Mouse (Mus musculus) midbrain, embryonic 11.5 days (tissue): ENCODE results near the gene Dtd1. TPM values are rescaled to one million over a fixed set of nuclear protein-coding genes. Genes with fewer than 3 reads are reported as not detected.

Experiments
- ATAC-seq: fragments of 200-750 bp; cut with Nextera tagmentation; 2 replicates; pipeline ENCODE4 v1.8.0; 2017; ENCODE audit warnings: moderate TSS enrichment, moderate library complexity; ENCODE audit not compliant: low FRiP score
- DNase-seq: peaks from one replicate; pipeline ENCODE4 v3.0.0; 2015; ENCODE audit warnings: low spot score; ENCODE audit errors: missing footprints
- H3K27ac ChIP-seq: fragments of 300-500 bp; sonication (generic); 2 replicates; pipeline ENCODE4 v1.5.1; 2014; ENCODE audit warnings: low read depth, low read length
- H3K27me3 ChIP-seq: fragments of 300-500 bp; sonication (generic); 2 replicates; pipeline ENCODE4 v1.6.1; 2014; ENCODE audit warnings: mild to moderate bottlenecking, low read length, moderate library complexity, mixed read lengths; ENCODE audit not compliant: control insufficient read depth, insufficient read depth
- H3K36me3 ChIP-seq: fragments of 300-500 bp; sonication (generic); 2 replicates; pipeline ENCODE4 v1.6.1; 2014; ENCODE audit warnings: mild to moderate bottlenecking, low read length, moderate library complexity, mixed read lengths; ENCODE audit not compliant: control insufficient read depth, insufficient read depth
- H3K4me1 ChIP-seq: fragments of 300-500 bp; sonication (generic); 2 replicates; pipeline ENCODE4 v1.6.1; 2014; ENCODE audit warnings: low read length; ENCODE audit not compliant: control insufficient read depth, insufficient read depth
- H3K4me2 ChIP-seq: fragments of 300-500 bp; sonication (generic); 2 replicates; pipeline ENCODE4 v1.6.1; 2014; ENCODE audit warnings: mild to moderate bottlenecking, moderate library complexity
- H3K4me3 ChIP-seq: fragments of 300-500 bp; sonication (generic); 2 replicates; pipeline ENCODE4 v1.5.1; 2014; ENCODE audit warnings: low read depth, low read length
- H3K9ac ChIP-seq: fragments of 300-500 bp; sonication (generic); 2 replicates; pipeline ENCODE4 v1.6.1; 2014; ENCODE audit warnings: low read length
- H3K9me3 ChIP-seq: fragments of 300-500 bp; sonication (generic); 2 replicates; pipeline ENCODE4 v1.6.1; 2016; ENCODE audit warnings: low read length; ENCODE audit not compliant: control insufficient read depth
- WGBS: fragments of 180-500 bp; shearing (Covaris S2); extraction: QIAGEN DNeasy Blood & Tissue Kit; methylation state at CpG from one replicate; pipeline ENCODE4 v1.1.7; 2014; 5-methylcytosine and 5-hydroxymethylcytosine counted together
- polyA plus RNA-seq: library from polyadenylated mRNA; unstranded; fragments of >200 nt; fragmentation: Nextera tagmentation; extraction: Ambion mirVana; gene quantifications from 2 replicates; pipeline ENCODE4 v1.2.1, GENCODE M21; 2014

Dtd1 gene
- polyA plus RNA-seq, 1 experiment from 2014 or later, result 36.4 TPM

GRCm38 (mm10) chr2:144716248-144716647 lies 116.6 kb downstream of the Dtd1 start:
- H3K4me3 ChIP-seq, result no peak overlapping the region
- no peak overlapping the region for H3K27ac ChIP-seq
- no peaks in the 10 kb centered on the region for H3K27me3 ChIP-seq
- H3K36me3 ChIP-seq, result no peaks in the 10 kb centered on the region
- ATAC-seq, result no peak
- WGBS, result 90% methylated on average over 5 of the region's 5 CpGs
- H3K9ac ChIP-seq, result no peak overlapping the region
- H3K4me2 ChIP-seq, result no peak overlapping the region
- peaks cover 4% of the 10 kb centered on the region for H3K4me1 ChIP-seq
- no peaks in the 10 kb centered on the region for H3K9me3 ChIP-seq
- DNase-seq, result no peak

- Histone ChIP-seq H3K9me3 (no peaks in the 10 kb centered on the region), H3K36me3 (no peaks in the 10 kb centered on the region), H3K4me1 (peaks cover 4% of the 10 kb centered on the region), H3K9ac (no peak overlapping the region), H3K27me3 (no peaks in the 10 kb centered on the region), H3K4me2 (no peak overlapping the region), H3K4me3 (no peak overlapping the region), H3K27ac (no peak overlapping the region)
- 69% methylated on average over 5 of the region's 5 CpGs for WGBS
- no peak for ATAC-seq
- DNase-seq, result no peak
Observed at GRCm38 (mm10) chr2:144718273-144718672, 118.6 kb downstream of the Dtd1 start.

GRCm38 (mm10) chr2:144719294-144719693 lies 119.6 kb downstream of the Dtd1 start:
- Histone ChIP-seq H3K27ac (no peak overlapping the region), H3K9me3 (no peaks in the 10 kb centered on the region), H3K4me3 (no peak overlapping the region), H3K4me1 (peaks cover 4% of the 10 kb centered on the region), H3K9ac (no peak overlapping the region), H3K27me3 (no peaks in the 10 kb centered on the region), H3K36me3 (no peaks in the 10 kb centered on the region), H3K4me2 (no peak overlapping the region)
- ATAC-seq (no peak), DNase-seq (peak; percentile 61)
- WGBS, result 73% methylated on average over 5 of the region's 5 CpGs

- H3K4me1 ChIP-seq, result peaks cover 4% of the 10 kb centered on the region
- H3K4me3 ChIP-seq, result no peak overlapping the region
- no peak for ATAC-seq
- no peak overlapping the region for H3K27ac ChIP-seq
- no peaks in the 10 kb centered on the region for H3K36me3 ChIP-seq
- no peak overlapping the region for H3K4me2 ChIP-seq
- H3K9me3 ChIP-seq, result no peaks in the 10 kb centered on the region
- H3K9ac ChIP-seq, result no peak overlapping the region
- WGBS, result 82% methylated on average over 4 of the region's 4 CpGs
- peak; percentile 83 for DNase-seq
- no peaks in the 10 kb centered on the region for H3K27me3 ChIP-seq
Observed at GRCm38 (mm10) chr2:144719718-144720117, 120.0 kb downstream of the Dtd1 start.

GRCm38 (mm10) chr2:144720407-144720959 lies 120.8 kb downstream of the Dtd1 start:
- 38% methylated on average over 5 of the region's 5 CpGs for WGBS
- Histone ChIP-seq H3K4me3 (no peak overlapping the region), H3K27me3 (no peaks in the 10 kb centered on the region), H3K36me3 (no peaks in the 10 kb centered on the region), H3K9me3 (no peaks in the 10 kb centered on the region), H3K27ac (no peak overlapping the region), H3K9ac (no peak overlapping the region), H3K4me1 (peaks cover 4% of the 10 kb centered on the region), H3K4me2 (no peak overlapping the region)
- ATAC-seq, result peak; percentile 47; the same call in 1 of the 2 replicates
- DNase-seq, result peak; percentile 79

GRCm38 (mm10) chr2:144724679-144725078 lies 125.0 kb downstream of the Dtd1 start:
- Histone ChIP-seq H3K27me3 (no peaks in the 10 kb centered on the region), H3K36me3 (no peaks in the 10 kb centered on the region), H3K27ac (no peak overlapping the region), H3K4me1 (peaks cover 4% of the 10 kb centered on the region), H3K4me3 (no peak overlapping the region), H3K9me3 (no peaks in the 10 kb centered on the region), H3K9ac (no peak overlapping the region), H3K4me2 (no peak overlapping the region)
- 81% methylated on average over 1 of the region's 1 CpGs for WGBS
- ATAC-seq (peak; percentile 57), DNase-seq (peak; percentile 69)

- ATAC-seq (no peak), DNase-seq (peak; percentile 35)
- Histone ChIP-seq H3K9me3 (no peaks in the 10 kb centered on the region), H3K27ac (no peak overlapping the region), H3K4me1 (no peaks in the 10 kb centered on the region), H3K27me3 (no peaks in the 10 kb centered on the region), H3K9ac (no peak overlapping the region), H3K4me3 (no peak overlapping the region), H3K4me2 (no peak overlapping the region), H3K36me3 (no peaks in the 10 kb centered on the region)
- WGBS, result 90% methylated on average over 3 of the region's 3 CpGs
Observed at GRCm38 (mm10) chr2:144727136-144727535, 127.4 kb downstream of the Dtd1 start.

GRCm38 (mm10) chr2:144729776-144730175 lies 130.1 kb downstream of the Dtd1 start:
- 98% methylated on average over 2 of the region's 2 CpGs for WGBS
- H3K27me3 ChIP-seq, result no peaks in the 10 kb centered on the region

GRCm38 (mm10) chr2:144738161-144738560 lies 138.5 kb downstream of the Dtd1 start:
- Histone ChIP-seq H3K9ac (no peak overlapping the region), H3K9me3 (no peaks in the 10 kb centered on the region), H3K4me2 (no peak overlapping the region), H3K27ac (no peak overlapping the region), H3K4me1 (no peaks in the 10 kb centered on the region), H3K4me3 (no peak overlapping the region), H3K27me3 (no peaks in the 10 kb centered on the region), H3K36me3 (no peaks in the 10 kb centered on the region)
- no peak for ATAC-seq
- peak; percentile 54 for DNase-seq
- 88% methylated on average over 5 of the region's 5 CpGs for WGBS

More at GRCm38 (mm10) chr2:144729776-144730175, 130.1 kb downstream of the Dtd1 start:
- no peaks in the 10 kb centered on the region for H3K36me3 ChIP-seq
- H3K27ac ChIP-seq, result no peak overlapping the region
- H3K4me3 ChIP-seq, result no peak overlapping the region
- no peak overlapping the region for H3K4me2 ChIP-seq
- no peak overlapping the region for H3K9ac ChIP-seq
- DNase-seq, result no peak
- ATAC-seq, result no peak
- no peaks in the 10 kb centered on the region for H3K4me1 ChIP-seq
- H3K9me3 ChIP-seq, result no peaks in the 10 kb centered on the region
